Mouse (Mus musculus): ENCODE measurements around the gene Lrrc32.

- TF ChIP-seq POLR2A (IDR thresholded peaks at IDR 0.05; ENCODE audit: insufficient read depth, low read length) = no peak
- TF ChIP-seq CTCF (IDR thresholded peaks at IDR 0.05; ENCODE audit: low read depth, low read length) = no peak
Observed at GRCm38 (mm10) chr7:98493307-98493706, 4.2 kb downstream of the Lrrc32 start.
